9 mouse cellular contexts compared by ENCODE assay signal in genomic region chr10:83182573-83182960, GRCm38 (mm10).
DNase-seq lines count a peak whose midpoint lies in the region; TF ChIP-seq lines count a peak whose summit lies in the region.
"Had no signal": no experiment of that assay in that cellular context is flagged by ENCODE, and none has a peak within 500 bp of the region (broad histone marks: within the 10 kb centered on the region; RNA-seq: fewer than 3 reads in every experiment).

No protein-coding gene starts in this region.

- TF ChIP-seq POLR2A in spleen, adult 2 months (IDR thresholded peaks at IDR 0.05; ENCODE audit: low read depth, low read length) = no peak

- peaks cover 3% of the 10 kb centered on the region; the same call in 1 of the 2 replicates for H3K36me3 ChIP-seq in heart, embryonic 10.5 days
- no peaks in the 10 kb centered on the region for H3K36me3 ChIP-seq in spleen, adult 2 months (ENCODE audit: control insufficient read depth, insufficient read depth, low read length)

- H3K27me3 ChIP-seq in heart, embryonic 10.5 days (ENCODE audit: insufficient read depth, poor library complexity, severe bottlenecking) = peaks cover 7% of the 10 kb centered on the region; the same call in 1 of the 2 replicates
- H3K27me3 ChIP-seq in spleen, adult 2 months (ENCODE audit: control insufficient read depth, insufficient read depth, low read length) = no peaks in the 10 kb centered on the region

- no peak overlapping the region for H3K4me3 ChIP-seq in heart, embryonic 10.5 days
- no peak overlapping the region for H3K4me3 ChIP-seq in spleen, adult 2 months (ENCODE audit: extremely low read depth, insufficient read depth, insufficient read length)
- H3K4me3 ChIP-seq: myocyte had no signal

- intact Hi-C loops in heart, postnatal 14 days (cut with DNase I) = loop anchor here (2.0 to 5.0 kb wide), 2 partner anchors 200 to 274 kb away; no protein-coding TSS in a partner anchor
- intact Hi-C loops in gastrocnemius, postnatal 14 days (cut with DNase I; ENCODE audit: low total_unique reads) = loop anchor here (5.0 to 10.0 kb wide), 3 partner anchors 68 to 270 kb away; partner anchors contain the start of gene Chst11

- WGBS in heart, embryonic 10.5 days = 35% methylated on average over 8 of the region's 8 CpGs
- 61% methylated on average over 8 of the region's 8 CpGs for WGBS in spleen, adult 2 months

- peak; percentile 36; the same call in 1 of the 2 replicates for TF ChIP-seq CTCF in spleen, adult 2 months (IDR thresholded peaks at IDR 0.05; ENCODE audit: extremely low read depth, insufficient read depth, insufficient read length, insufficient replicate concordance)

- no peaks in the 10 kb centered on the region for H3K9me3 ChIP-seq in heart, embryonic 10.5 days

- H3K4me1 ChIP-seq in heart, embryonic 10.5 days = peaks cover 38% of the 10 kb centered on the region
- H3K4me1 ChIP-seq in spleen, adult 2 months (ENCODE audit: control insufficient read depth, insufficient read depth, insufficient read length) = peaks cover 19% of the 10 kb centered on the region; the same call in 1 of the 2 replicates

- peak; percentile 54 to 74 for DNase-seq in heart, postnatal 14 days
- no peak for DNase-seq in heart, embryonic 10.5 days (ENCODE audit: low spot score)
- DNase-seq in adrenal gland, adult 18-20 months (ENCODE audit: low spot score in 2 of 2) = peak; percentile 64 to 65
- peak; percentile 88 for DNase-seq in embryo, embryonic 10 days (ENCODE audit: low spot score)
- peak; percentile 75 for DNase-seq in gastrocnemius, postnatal 14 days
- DNase-seq in layer of hippocampus, adult 9-11 months = peak; percentile 71
- DNase-seq in lung, postnatal 36 days = peak; percentile 72
- DNase-seq in spleen, adult 2 months (ENCODE audit: low read depth in 1 of 2, low spot score in 2 of 2) = peak in 1 of 2 experiments; percentile 29

- no peak overlapping the region for H3K27ac ChIP-seq in heart, embryonic 10.5 days
- H3K27ac ChIP-seq in spleen, adult 2 months (ENCODE audit: insufficient read depth, low read length) = no peak overlapping the region
